Mouse (Mus musculus): ENCODE results near the gene Bahcc1. TPM values are rescaled to one million over a fixed set of nuclear protein-coding genes. Genes with fewer than 3 reads are reported as not detected.

Gene Bahcc1
- polyA plus RNA-seq, 1 experiment from 2014 or later, result 5.8 TPM

DNA sequence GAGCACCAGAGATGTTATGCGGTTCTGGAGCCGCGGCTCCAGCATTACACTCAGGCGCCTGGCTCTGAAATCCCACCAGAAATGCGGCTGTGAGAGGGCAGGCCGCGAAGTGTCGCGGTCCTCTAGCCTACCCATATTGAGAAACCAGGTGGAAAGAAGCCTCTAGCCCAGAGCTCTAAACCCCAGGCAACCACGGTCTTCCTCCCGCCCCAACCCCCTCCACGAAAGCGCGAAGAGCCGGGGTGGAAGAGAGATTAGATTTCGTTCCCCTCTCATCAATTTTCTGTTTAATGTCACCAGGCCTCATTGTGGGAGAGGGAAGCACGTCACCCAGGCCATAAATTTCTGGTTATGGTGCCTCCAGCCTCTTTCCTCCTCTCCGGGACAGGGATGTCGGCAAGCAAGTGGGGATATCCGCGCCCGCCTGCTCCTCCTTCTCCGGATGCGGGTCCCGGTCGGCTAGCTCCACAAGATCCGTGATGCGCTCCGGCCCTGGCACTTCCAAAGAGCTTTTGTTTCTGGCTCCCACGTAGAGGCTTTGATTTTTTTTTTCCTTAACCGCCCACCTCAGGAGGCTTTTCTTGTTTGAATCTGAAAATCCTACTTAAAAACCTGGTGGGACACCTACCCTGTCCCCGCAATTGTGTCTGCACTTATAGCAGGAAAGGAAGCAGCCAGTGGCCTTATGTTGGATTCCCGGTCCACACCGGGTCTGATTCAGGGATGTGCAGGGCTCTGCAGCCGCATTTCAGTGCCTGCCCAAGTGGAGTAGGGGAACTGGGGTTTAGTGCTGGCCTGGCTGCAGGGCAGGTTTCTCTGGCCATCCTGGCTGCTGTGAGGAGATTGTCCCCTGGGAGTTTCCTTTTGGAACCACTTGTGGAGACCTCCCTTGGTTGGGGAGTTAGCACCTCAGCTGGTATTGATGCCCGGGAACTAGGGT, 7.2 kb upstream of the Bahcc1 start:
- Histone ChIP-seq H3K9me3 (no peaks in the 10 kb centered on the region), H3K4me3 (replicated peaks) (peak overlapping the region; percentile 13), H3K9ac (peak overlapping the region; percentile 39), H3K36me3 (no peaks in the 10 kb centered on the region), H3K4me2 (replicated peaks) (peak overlapping the region; percentile 57), H3K4me1 (replicated peaks) (peaks cover 78% of the 10 kb centered on the region), H3K27ac (peak overlapping the region; percentile 80), H3K27me3 (replicated peaks) (no peaks in the 10 kb centered on the region)
- WGBS, result 24% methylated on average over 36 of the region's 36 CpGs
- ATAC-seq, result no peak

DNA sequence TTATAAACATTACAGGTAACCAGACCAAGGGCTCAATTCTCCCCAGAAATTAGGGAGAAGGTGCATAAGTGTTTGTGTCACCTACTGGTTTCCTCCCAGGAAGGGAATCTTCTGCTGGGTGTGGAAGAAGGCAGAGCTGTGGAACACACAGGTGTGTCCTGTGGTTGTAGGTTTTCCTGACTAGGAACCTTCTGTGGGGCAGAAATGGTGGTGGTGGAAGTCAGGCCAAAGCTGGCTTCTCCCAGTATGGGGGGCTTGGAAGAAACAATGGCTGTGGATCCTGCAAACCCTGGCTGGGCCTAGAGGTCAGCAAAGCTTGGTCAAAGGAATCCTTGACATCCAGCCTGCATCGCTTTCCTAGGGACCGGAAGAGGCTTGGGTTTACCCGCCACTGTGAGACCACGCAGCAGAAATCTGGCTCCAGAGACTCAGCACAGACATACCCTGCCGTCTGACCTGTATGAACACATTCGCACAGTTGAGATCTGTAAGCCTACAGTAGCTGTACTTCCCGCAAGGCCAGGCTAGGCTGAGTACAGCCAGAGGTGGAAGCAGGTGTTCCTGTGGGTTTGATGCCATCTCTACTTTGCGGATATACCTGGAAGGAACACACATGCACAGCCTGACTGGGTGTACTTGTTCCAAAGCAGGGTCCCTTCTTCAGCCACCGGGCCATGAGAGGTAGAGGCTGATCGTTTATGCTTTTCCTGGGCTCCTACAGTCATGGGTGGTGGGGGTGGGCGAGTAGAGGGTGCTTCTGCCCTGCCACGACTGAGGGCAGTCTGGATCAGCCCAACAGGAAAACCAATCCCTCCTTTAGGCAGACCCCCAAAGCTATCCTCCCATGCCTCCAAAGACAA, 6.1 kb upstream of the Bahcc1 start:
- H3K9ac ChIP-seq, result 0 out of 2 replicates have a peak overlapping the region, but pooled peaks have one; percentile 3
- H3K4me1 ChIP-seq (replicated peaks), result peaks cover 72% of the 10 kb centered on the region
- H3K27ac ChIP-seq, result peak overlapping the region; percentile 72; the same call in 1 of the 2 replicates
- no peaks in the 10 kb centered on the region for H3K36me3 ChIP-seq
- no peaks in the 10 kb centered on the region for H3K27me3 ChIP-seq (replicated peaks)
- 64% methylated on average over 12 of the region's 12 CpGs for WGBS
- no peak for ATAC-seq
- no peaks in the 10 kb centered on the region for H3K9me3 ChIP-seq
- 0 out of 2 replicates have a peak overlapping the region, but pooled peaks have one; percentile 80 for H3K4me2 ChIP-seq (replicated peaks)
- no peak overlapping the region for H3K4me3 ChIP-seq (replicated peaks)

DNA sequence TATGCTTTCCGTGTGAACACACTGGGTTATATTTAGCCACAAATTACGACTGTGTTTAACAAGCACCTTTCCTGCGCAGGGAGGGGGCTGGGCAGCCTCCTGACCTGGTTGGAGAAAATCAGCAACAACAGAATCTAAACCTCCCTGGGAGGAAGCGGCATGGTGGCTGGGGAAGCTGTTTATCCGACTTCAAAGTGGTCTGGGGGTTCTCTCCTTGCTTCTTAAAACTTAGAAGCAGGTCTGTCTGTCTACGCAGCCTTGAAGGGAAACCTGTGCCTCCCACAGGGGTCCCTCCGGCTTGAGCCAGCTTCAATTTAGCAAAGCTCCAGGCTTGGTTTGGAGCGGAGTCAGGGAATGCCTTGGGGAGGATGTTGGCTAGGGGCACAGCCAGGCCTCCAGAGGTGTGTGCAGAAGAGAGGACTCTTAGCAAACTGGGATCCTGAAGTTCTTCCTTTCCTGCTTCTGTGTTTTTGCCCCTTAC, 5.1 kb upstream of the Bahcc1 start:
- Histone ChIP-seq H3K4me3 (replicated peaks) (no peak overlapping the region), H3K9me3 (no peaks in the 10 kb centered on the region), H3K27me3 (replicated peaks) (no peaks in the 10 kb centered on the region), H3K36me3 (no peaks in the 10 kb centered on the region), H3K9ac (peak overlapping the region; percentile 15), H3K4me2 (replicated peaks) (peak overlapping the region; percentile 80), H3K27ac (peak overlapping the region; percentile 72), H3K4me1 (replicated peaks) (peaks cover 71% of the 10 kb centered on the region)
- no peak for ATAC-seq
- WGBS, result 22% methylated on average over 8 of the region's 8 CpGs

DNA sequence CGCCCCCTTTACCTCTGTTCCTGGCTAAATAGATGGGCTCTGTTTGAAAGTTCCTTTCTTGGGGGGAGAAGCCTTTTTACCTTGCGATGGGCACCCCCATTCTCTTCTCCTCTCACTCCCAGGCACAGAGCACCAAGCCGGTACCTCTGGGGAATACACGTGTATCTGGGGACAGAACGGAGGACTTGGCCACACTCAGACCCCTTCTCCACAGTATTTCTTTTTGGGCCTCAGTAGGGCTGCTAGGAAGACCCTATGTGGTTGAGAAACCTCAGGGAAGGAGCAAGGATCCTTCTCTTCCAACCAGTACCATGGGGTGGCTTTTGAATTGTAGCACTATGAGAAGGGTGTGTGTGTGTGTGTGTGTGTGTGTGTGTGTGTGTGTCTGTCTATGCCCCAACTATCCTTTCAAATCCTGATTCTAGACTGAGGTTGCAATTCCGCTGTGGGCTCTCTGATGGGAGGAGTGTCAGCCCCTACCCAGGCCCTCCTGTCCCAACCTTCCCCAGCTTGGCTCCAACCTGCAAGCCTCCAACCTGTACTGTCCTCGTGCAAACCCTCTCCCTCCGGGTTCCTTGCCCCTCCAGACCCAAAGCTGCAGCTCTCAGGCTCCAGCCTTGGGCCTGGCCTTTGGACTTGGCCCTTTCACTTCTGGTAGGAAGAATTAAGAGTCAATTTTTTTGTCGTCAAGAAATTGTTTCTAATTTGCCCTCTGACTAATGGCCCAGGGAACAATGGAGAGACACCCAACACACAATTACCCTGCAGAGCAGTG, 4.4 kb upstream of the Bahcc1 start:
- Histone ChIP-seq H3K27me3 (replicated peaks) (no peaks in the 10 kb centered on the region), H3K4me3 (replicated peaks) (0 out of 2 replicates have a peak overlapping the region, but pooled peaks have one; percentile 3), H3K9ac (peak overlapping the region; percentile 24), H3K9me3 (no peaks in the 10 kb centered on the region), H3K4me1 (replicated peaks) (peaks cover 65% of the 10 kb centered on the region), H3K36me3 (no peaks in the 10 kb centered on the region), H3K4me2 (replicated peaks) (peak overlapping the region; percentile 80), H3K27ac (peak overlapping the region; percentile 72)
- ATAC-seq, result no peak
- 37% methylated on average over 9 of the region's 9 CpGs for WGBS

DNA sequence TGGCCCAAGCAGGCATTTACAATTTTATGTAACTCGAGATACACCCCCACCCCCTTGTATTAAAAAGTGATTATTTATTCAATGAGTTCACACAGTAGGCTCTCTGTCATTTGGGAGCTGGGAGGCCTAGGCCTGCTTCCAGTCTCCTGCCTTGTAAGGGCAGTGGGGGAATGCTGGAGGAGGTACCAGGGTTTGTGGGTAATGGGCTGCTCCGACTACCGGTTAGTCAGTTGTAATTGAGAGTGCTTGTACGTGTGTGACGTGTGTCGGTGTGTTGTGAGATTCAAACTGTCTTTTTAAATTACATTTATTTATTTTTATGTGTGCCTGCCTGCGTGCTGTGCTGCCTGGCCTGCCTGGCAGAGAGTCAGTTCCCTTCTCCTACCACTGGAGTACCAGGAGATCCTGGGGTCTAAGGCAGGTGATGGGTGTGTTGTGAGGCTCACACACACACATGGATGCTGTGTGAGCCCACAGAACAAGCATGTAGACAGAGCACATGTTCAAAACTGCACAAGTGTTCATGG, 3.8 kb upstream of the Bahcc1 start:
- peak overlapping the region; percentile 24; the same call in 1 of the 2 replicates for H3K9ac ChIP-seq
- ATAC-seq, result no peak
- no peaks in the 10 kb centered on the region for H3K36me3 ChIP-seq
- no peaks in the 10 kb centered on the region for H3K27me3 ChIP-seq (replicated peaks)
- H3K4me2 ChIP-seq (replicated peaks), result peak overlapping the region; percentile 80
- no peaks in the 10 kb centered on the region for H3K9me3 ChIP-seq
- peak overlapping the region; percentile 72 for H3K27ac ChIP-seq
- H3K4me3 ChIP-seq (replicated peaks), result peak overlapping the region; percentile 3; the same call in 1 of the 2 replicates
- 26% methylated on average over 7 of the region's 7 CpGs for WGBS
- peaks cover 59% of the 10 kb centered on the region for H3K4me1 ChIP-seq (replicated peaks)

DNA sequence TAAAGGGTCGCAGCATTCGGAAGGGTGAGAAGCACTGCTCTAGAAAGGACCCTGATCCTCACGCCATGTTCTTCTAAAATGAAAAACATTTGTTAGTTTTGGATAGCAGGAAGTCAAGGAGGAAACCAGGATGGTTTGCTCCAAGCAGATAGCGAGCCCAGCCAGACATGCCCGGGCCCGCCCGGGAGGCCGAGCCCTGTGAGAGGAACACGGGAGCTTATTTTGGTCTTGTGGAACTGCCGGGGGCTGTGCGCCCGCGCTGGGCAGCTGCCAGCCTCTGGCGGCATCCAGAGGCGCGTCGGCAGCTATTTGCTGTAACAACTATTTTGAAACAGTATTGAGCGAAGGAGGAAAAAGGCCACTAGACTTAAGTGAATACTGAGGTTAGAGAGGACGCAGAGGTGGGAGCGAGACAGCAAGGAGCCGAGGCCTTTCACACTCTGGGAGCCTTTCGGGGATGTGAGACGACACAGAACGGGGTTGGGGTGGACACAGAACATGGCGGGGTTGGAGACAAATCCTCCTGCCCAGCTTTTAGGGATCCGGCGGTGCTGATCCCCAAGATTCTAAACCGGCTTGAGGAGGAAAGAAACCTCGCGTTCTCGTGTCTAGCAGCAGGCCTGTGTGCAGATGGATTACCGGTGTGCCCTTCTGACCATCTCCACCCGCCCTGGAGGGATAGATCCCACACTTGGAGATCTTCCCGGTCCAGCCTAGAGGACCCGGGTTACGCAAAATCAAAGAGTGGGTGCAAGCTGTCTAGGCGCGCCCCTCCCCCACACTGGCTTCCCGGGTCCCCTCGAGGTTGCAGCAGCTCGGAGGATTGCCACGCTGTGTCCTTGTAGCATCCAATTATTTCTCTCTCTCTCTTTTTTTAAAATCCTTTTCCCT, 2.6 kb upstream of the Bahcc1 start:
- Histone ChIP-seq H3K27me3 (replicated peaks) (no peaks in the 10 kb centered on the region), H3K9me3 (no peaks in the 10 kb centered on the region), H3K9ac (peak overlapping the region; percentile 90), H3K4me2 (replicated peaks) (peak overlapping the region; percentile 80), H3K4me3 (replicated peaks) (peak overlapping the region; percentile 74), H3K27ac (peak overlapping the region; percentile 93), H3K4me1 (replicated peaks) (peaks cover 50% of the 10 kb centered on the region), H3K36me3 (no peaks in the 10 kb centered on the region)
- no peak for ATAC-seq
- 2% methylated on average over 42 of the region's 42 CpGs for WGBS

DNA sequence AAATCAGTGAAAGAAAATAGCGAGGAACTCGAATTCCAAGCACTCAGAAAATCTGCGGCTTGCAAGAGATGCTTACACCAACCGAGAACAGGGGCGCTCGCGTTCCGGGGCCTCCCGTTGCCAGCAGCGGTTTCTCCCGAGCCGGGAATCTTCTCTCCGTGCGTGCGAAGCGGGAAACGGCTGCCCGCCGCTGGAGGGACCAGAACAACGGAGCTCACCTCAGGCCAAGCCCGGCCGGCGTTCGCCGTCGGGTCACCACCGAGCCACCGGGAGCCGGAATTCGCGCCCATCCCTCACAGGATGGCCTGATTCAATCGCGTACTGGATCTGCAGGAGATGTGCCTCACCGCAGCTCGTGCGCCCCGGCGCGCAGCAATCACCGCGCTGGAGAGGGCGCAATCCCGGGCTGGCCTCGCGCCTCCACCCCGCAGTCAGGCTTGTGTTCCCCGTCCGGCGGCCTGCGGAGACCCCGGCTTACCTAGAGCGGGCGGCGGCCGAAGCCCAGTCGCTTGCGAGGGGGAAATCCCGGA, 1.8 kb upstream of the Bahcc1 start:
- Histone ChIP-seq H3K4me3 (replicated peaks) (peak overlapping the region; percentile 74), H3K4me1 (replicated peaks) (peaks cover 42% of the 10 kb centered on the region), H3K36me3 (no peaks in the 10 kb centered on the region), H3K9me3 (no peaks in the 10 kb centered on the region), H3K27me3 (replicated peaks) (no peaks in the 10 kb centered on the region), H3K9ac (peak overlapping the region; percentile 90), H3K27ac (peak overlapping the region; percentile 93), H3K4me2 (replicated peaks) (peak overlapping the region; percentile 80)
- no peak for ATAC-seq
- WGBS, result under 1% methylated on average over 58 of the region's 58 CpGs

DNA sequence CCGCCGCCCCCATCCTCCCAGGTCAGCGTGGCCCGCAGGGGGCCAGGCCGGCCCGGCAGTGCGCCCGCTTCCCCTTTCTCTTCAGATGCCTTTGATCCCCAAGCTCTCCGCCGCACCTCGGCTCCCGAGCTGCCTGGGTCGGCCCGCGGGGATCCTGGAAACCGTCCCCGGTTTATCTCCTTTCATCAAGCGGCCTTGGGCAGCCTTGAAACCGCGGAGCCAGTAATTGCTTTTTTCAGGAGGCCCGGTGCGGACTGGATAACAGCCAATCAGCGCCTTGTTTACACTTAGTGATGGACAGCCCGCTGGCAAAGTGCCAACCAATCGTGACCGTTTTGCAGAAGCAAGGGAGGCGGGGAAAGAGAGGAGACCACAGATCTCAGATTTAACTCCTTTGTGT, 1.4 kb upstream of the Bahcc1 start:
- no peaks in the 10 kb centered on the region for H3K9me3 ChIP-seq
- no peaks in the 10 kb centered on the region for H3K27me3 ChIP-seq (replicated peaks)
- H3K9ac ChIP-seq, result peak overlapping the region; percentile 90
- peak overlapping the region; percentile 74 for H3K4me3 ChIP-seq (replicated peaks)
- no peaks in the 10 kb centered on the region for H3K36me3 ChIP-seq
- peak; percentile 67 for ATAC-seq
- H3K4me2 ChIP-seq (replicated peaks), result peak overlapping the region; percentile 80
- peak overlapping the region; percentile 93 for H3K27ac ChIP-seq
- under 1% methylated on average over 22 of the region's 27 CpGs for WGBS
- peaks cover 37% of the 10 kb centered on the region for H3K4me1 ChIP-seq (replicated peaks)

DNA sequence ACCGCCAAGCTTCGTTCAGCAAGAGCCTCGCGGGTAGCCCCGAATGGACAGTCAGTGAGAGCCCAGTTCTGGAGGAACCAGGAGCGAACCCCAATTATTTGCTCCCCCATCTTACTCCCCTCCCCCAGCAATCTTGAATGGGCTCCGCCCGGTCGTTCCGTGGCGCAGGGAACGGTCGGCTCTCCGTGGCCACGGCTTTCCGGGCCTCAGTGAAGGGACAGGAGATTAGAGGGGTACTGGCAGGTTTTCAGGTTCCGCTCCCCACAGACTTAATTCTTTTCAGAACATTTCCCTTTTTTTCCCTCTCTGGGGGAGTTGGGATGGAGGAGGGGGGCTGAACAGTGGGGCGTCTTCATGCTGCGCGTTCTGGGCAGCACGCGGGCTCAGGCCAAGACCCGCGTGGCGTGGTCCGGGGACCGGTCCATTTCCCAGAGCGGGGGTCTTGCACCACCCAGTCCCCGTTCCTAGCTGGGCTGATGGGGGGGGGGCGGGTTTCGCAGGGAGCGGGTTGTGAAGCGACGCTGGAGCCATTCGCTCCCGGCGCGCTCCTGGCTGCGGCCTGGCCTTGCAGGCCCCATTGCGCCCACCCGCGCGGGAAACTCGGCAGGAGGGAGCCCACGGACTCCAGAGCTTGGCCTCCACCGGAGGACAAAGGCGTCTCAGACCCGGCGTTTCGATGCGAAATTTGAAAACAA, 841 bp downstream of the Bahcc1 start:
- H3K36me3 ChIP-seq, result no peaks in the 10 kb centered on the region
- peak overlapping the region; percentile 73 for H3K27ac ChIP-seq
- H3K4me2 ChIP-seq (replicated peaks), result peak overlapping the region; percentile 97
- WGBS, result under 1% methylated on average over 51 of the region's 51 CpGs
- peaks cover 21% of the 10 kb centered on the region for H3K4me1 ChIP-seq (replicated peaks)
- H3K27me3 ChIP-seq (replicated peaks), result no peaks in the 10 kb centered on the region
- peak overlapping the region; percentile 97 for H3K9ac ChIP-seq
- H3K9me3 ChIP-seq, result no peaks in the 10 kb centered on the region
- no peak for ATAC-seq
- peak overlapping the region; percentile 59 for H3K4me3 ChIP-seq (replicated peaks)

DNA sequence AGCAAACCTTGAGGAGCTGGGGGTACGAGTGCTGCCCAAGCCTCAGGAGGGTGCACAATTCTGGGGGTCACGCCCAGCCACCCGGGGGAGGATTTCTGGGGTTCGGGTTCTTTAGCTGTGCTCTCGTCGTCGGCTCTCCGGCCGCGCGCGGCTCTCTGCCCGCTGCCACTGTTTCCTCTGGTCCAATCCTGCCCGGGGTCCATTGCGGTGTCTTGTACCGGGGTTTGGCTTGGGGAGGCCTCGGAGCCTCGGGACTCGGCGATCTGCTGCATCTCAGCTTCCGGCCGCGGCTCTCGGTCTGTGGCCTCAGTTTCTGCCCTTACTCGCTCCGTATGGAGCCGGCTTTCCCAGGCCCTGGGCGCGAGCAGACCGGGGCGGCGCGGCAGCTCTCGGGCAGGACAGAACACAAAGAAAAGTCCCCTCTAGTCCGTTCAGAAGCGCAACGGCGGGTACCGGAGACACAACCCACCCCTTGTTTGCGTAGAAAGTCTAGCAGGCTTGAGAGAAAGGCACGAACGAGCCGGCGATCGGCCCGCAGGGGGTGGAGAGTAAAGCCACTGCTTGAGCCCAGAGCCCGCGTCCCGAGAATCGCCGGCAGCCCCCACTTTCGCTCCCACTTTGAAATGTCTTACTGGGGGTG, 1.5 kb downstream of the Bahcc1 start:
- Histone ChIP-seq H3K4me3 (replicated peaks) (peak overlapping the region; percentile 59), H3K27me3 (replicated peaks) (no peaks in the 10 kb centered on the region), H3K4me2 (replicated peaks) (peak overlapping the region; percentile 97), H3K9me3 (no peaks in the 10 kb centered on the region), H3K36me3 (no peaks in the 10 kb centered on the region), H3K27ac (peak overlapping the region; percentile 73), H3K9ac (peak overlapping the region; percentile 97), H3K4me1 (replicated peaks) (peaks cover 21% of the 10 kb centered on the region)
- ATAC-seq, result no peak
- WGBS, result under 1% methylated on average over 52 of the region's 52 CpGs

Measured in intestine, embryonic 15.5 days (tissue).